Mouse (Mus musculus): Measurements from ENCODE around the gene Spcs2. TPM values are rescaled to one million over a fixed set of nuclear protein-coding genes. Genes with fewer than 3 reads are reported as not detected.

Gene Spcs2
- polyA plus RNA-seq, 1 experiment, result 101 TPM

GRCm38 (mm10) chr7:99796471-99796870 lies 66.8 kb downstream of the Spcs2 start:
- TF ChIP-seq POLR2A (IDR thresholded peaks at IDR 0.05; ENCODE audit: borderline replicate concordance, extremely low read depth, insufficient read depth, insufficient read length, poor library complexity, severe bottlenecking) (no peak), CTCF (IDR thresholded peaks at IDR 0.05; ENCODE audit: borderline replicate concordance, extremely low read depth, insufficient read depth, insufficient read length) (no peak)
- no peak for DNase-seq (ENCODE audit: low read depth)

- DNase-seq (ENCODE audit: low read depth), result peak; percentile 88
- no peak for TF ChIP-seq POLR2A (IDR thresholded peaks at IDR 0.05; ENCODE audit: borderline replicate concordance, extremely low read depth, insufficient read depth, insufficient read length, poor library complexity, severe bottlenecking)
- no peak for TF ChIP-seq CTCF (IDR thresholded peaks at IDR 0.05; ENCODE audit: borderline replicate concordance, extremely low read depth, insufficient read depth, insufficient read length)
Measured at GRCm38 (mm10) chr7:99795192-99795981, 67.9 kb downstream of the Spcs2 start.

- no peak for DNase-seq (ENCODE audit: low read depth)
- TF ChIP-seq POLR2A (IDR thresholded peaks at IDR 0.05; ENCODE audit: borderline replicate concordance, extremely low read depth, insufficient read depth, insufficient read length, poor library complexity, severe bottlenecking) (no peak), CTCF (IDR thresholded peaks at IDR 0.05; ENCODE audit: borderline replicate concordance, extremely low read depth, insufficient read depth, insufficient read length) (no peak)
Measured at GRCm38 (mm10) chr7:99794096-99794495, 69.2 kb downstream of the Spcs2 start.

- TF ChIP-seq CTCF (IDR thresholded peaks at IDR 0.05; ENCODE audit: borderline replicate concordance, extremely low read depth, insufficient read depth, insufficient read length), result no peak
- TF ChIP-seq POLR2A (IDR thresholded peaks at IDR 0.05; ENCODE audit: borderline replicate concordance, extremely low read depth, insufficient read depth, insufficient read length, poor library complexity, severe bottlenecking), result no peak
- DNase-seq (ENCODE audit: low read depth), result peak; percentile 28
Measured at GRCm38 (mm10) chr7:99790816-99791215, 72.4 kb downstream of the Spcs2 start.

GRCm38 (mm10) chr7:99788563-99788962 lies 74.7 kb downstream of the Spcs2 start:
- TF ChIP-seq POLR2A (IDR thresholded peaks at IDR 0.05; ENCODE audit: borderline replicate concordance, extremely low read depth, insufficient read depth, insufficient read length, poor library complexity, severe bottlenecking) (no peak), CTCF (IDR thresholded peaks at IDR 0.05; ENCODE audit: borderline replicate concordance, extremely low read depth, insufficient read depth, insufficient read length) (no peak)

GRCm38 (mm10) chr7:99787935-99788334 lies 75.3 kb downstream of the Spcs2 start:
- TF ChIP-seq POLR2A (IDR thresholded peaks at IDR 0.05; ENCODE audit: borderline replicate concordance, extremely low read depth, insufficient read depth, insufficient read length, poor library complexity, severe bottlenecking), result no peak
- no peak for TF ChIP-seq CTCF (IDR thresholded peaks at IDR 0.05; ENCODE audit: borderline replicate concordance, extremely low read depth, insufficient read depth, insufficient read length)

More at GRCm38 (mm10) chr7:99788563-99788962, 74.7 kb downstream of the Spcs2 start:
- peak; percentile 3 for DNase-seq (ENCODE audit: low read depth)

More at GRCm38 (mm10) chr7:99787935-99788334, 75.3 kb downstream of the Spcs2 start:
- peak; percentile 18 for DNase-seq (ENCODE audit: low read depth)

Other genes with a start within 250 kb of the Spcs2 start
- 0.83 and 1.7 TPM in 2 replicates for gene Tpbgl, start 236.4 kb downstream of the Spcs2 start, polyA plus RNA-seq (2012; rRNA removed)
- 6.5 and 7.9 TPM in 2 replicates for gene Slco2b1, start 152.1 kb downstream of the Spcs2 start, polyA plus RNA-seq (2012; rRNA removed)
- 0.08 TPM in 1 of 2 replicates, not detected in the other for gene Olfr520, start 133.2 kb downstream of the Spcs2 start, polyA plus RNA-seq (2012; rRNA removed)
- not detected in 2 replicates for gene Olfr521, start 100.0 kb downstream of the Spcs2 start, polyA plus RNA-seq (2012; rRNA removed)
- 1.7 and 2.2 TPM in 2 replicates for gene Neu3, start 35.0 kb downstream of the Spcs2 start, polyA plus RNA-seq (2012; rRNA removed)
- gene Xrra1, start 4.3 kb downstream of the Spcs2 start, polyA plus RNA-seq (2012; rRNA removed), result 0.55 and 0.67 TPM in 2 replicates
- gene Rnf169, start 117.0 kb upstream of the Spcs2 start, polyA plus RNA-seq (2012; rRNA removed), result 6.8 and 10.1 TPM in 2 replicates
- gene Chrdl2, start 142.7 kb upstream of the Spcs2 start, polyA plus RNA-seq (2012; rRNA removed), result 0.13 and 0.21 TPM in 2 replicates